Comparison of ENCODE assay signal across 11 mouse cellular contexts in the genomic region with DNA sequence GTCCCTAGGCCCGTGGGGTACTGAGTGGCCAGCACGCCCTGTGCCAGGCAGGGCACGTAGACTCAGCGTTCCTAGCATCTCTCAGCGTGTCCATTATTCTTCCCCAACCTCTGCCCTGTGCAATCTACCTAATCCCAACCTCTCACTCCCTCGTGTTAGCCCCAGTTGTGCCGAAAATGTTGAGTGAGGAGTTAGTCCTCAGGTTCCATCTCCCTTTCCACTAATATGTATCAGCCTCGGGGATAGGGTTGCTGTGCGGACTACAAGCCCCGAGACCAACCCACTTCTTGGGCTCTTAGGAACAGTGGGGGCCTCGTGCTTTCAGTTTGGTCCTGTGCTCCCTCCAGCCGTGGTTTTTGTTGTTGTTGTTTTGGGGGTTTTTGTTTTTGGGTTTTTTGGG.
DNase-seq lines count a peak whose midpoint lies in the region; ATAC-seq lines count a peak whose summit lies in the region.
"Had no signal": no experiment of that assay in that cellular context is flagged by ENCODE, and none has a peak within 500 bp of the region (broad histone marks: within the 10 kb centered on the region; RNA-seq: fewer than 3 reads in every experiment).

No protein-coding gene starts in this region.

- H3K4me3 ChIP-seq in hindbrain, embryonic 11.5 days (ENCODE audit: low read depth, low read length): no peak overlapping the region
- no peak overlapping the region for H3K4me3 ChIP-seq in hindbrain, embryonic 13.5 days
- peak overlapping the region; percentile 45; the same call in 1 of the 2 replicates for H3K4me3 ChIP-seq in midbrain, embryonic 10.5 days
- H3K4me3 ChIP-seq in midbrain, embryonic 16.5 days (ENCODE audit: low read depth, low read length): no peak overlapping the region
- H3K4me3 ChIP-seq in embryonic facial prominence, embryonic 14.5 days (ENCODE audit: low read depth, low read length): 0 out of 2 replicates have a peak overlapping the region, but pooled peaks have one; percentile 47
- no peak overlapping the region for H3K4me3 ChIP-seq in neural tube, embryonic 13.5 days

- H3K27ac ChIP-seq in hindbrain, embryonic 11.5 days (ENCODE audit: low read depth, low read length): no peak overlapping the region
- no peak overlapping the region for H3K27ac ChIP-seq in hindbrain, embryonic 13.5 days
- no peak overlapping the region for H3K27ac ChIP-seq in midbrain, embryonic 10.5 days (replicated peaks)
- no peak overlapping the region for H3K27ac ChIP-seq in midbrain, embryonic 16.5 days (ENCODE audit: low read length)
- no peak overlapping the region for H3K27ac ChIP-seq in embryonic facial prominence, embryonic 14.5 days (replicated peaks; ENCODE audit: low read depth, low read length)
- H3K27ac ChIP-seq in neural tube, embryonic 13.5 days (replicated peaks): no peak overlapping the region
- H3K27ac ChIP-seq: liver, embryonic 15.5 days had no signal

- no peak overlapping the region for H3K9ac ChIP-seq in hindbrain, embryonic 11.5 days (ENCODE audit: low read depth, low read length)
- H3K9ac ChIP-seq in hindbrain, embryonic 13.5 days: no peak overlapping the region
- H3K9ac ChIP-seq in midbrain, embryonic 16.5 days (ENCODE audit: low read depth, low read length): no peak overlapping the region
- no peak overlapping the region for H3K9ac ChIP-seq in embryonic facial prominence, embryonic 14.5 days (ENCODE audit: low read depth, low read length)
- H3K9ac ChIP-seq in neural tube, embryonic 13.5 days: no peak overlapping the region
- H3K9ac ChIP-seq: liver, embryonic 15.5 days had no signal

- no peak for ATAC-seq in hindbrain, embryonic 11.5 days (ENCODE audit: low FRiP score)
- ATAC-seq in hindbrain, embryonic 13.5 days (ENCODE audit: low FRiP score): no peak
- no peak for ATAC-seq in midbrain, embryonic 16.5 days
- ATAC-seq in embryonic facial prominence, embryonic 14.5 days (ENCODE audit: low read depth): no peak
- no peak for ATAC-seq in neural tube, embryonic 13.5 days (ENCODE audit: low read depth)

- WGBS in hindbrain, embryonic 11.5 days: under 1% methylated on average over 12 of the region's 12 CpGs
- WGBS in hindbrain, embryonic 13.5 days: 4% methylated on average over 12 of the region's 12 CpGs
- 2% methylated on average over 12 of the region's 12 CpGs for WGBS in midbrain, embryonic 10.5 days
- WGBS in midbrain, embryonic 16.5 days: 4% methylated on average over 12 of the region's 12 CpGs
- 8% methylated on average over 12 of the region's 12 CpGs for WGBS in embryonic facial prominence, embryonic 14.5 days
- 4% methylated on average over 12 of the region's 12 CpGs for WGBS in neural tube, embryonic 13.5 days

- DNase-seq in hindbrain, embryonic 11.5 days (ENCODE audit: low spot score): peak; percentile 55
- DNase-seq in midbrain, embryonic 10.5 days (ENCODE audit: low spot score): peak; percentile 51
- DNase-seq in embryonic facial prominence, embryonic 14.5 days (ENCODE audit: low spot score): no peak
- no peak for DNase-seq in spleen, postnatal 14 days (ENCODE audit: low spot score in 2 of 2)
- DNase-seq: adrenal gland, adult 8-10 months; cerebellum, adult 8-10 months; gastrocnemius, postnatal 14 days had no signal

- peaks cover 19% of the 10 kb centered on the region for H3K4me1 ChIP-seq in hindbrain, embryonic 11.5 days (replicated peaks; ENCODE audit: control insufficient read depth, insufficient read depth, low read length)
- peaks cover 43% of the 10 kb centered on the region for H3K4me1 ChIP-seq in hindbrain, embryonic 13.5 days (replicated peaks)
- H3K4me1 ChIP-seq in midbrain, embryonic 10.5 days: peaks cover 71% of the 10 kb centered on the region
- peaks cover 18% of the 10 kb centered on the region for H3K4me1 ChIP-seq in midbrain, embryonic 16.5 days (ENCODE audit: control insufficient read depth, insufficient read depth, low read length)
- H3K4me1 ChIP-seq in embryonic facial prominence, embryonic 14.5 days (ENCODE audit: control insufficient read depth, insufficient read depth, low read length): peaks cover 7% of the 10 kb centered on the region; the same call in 1 of the 2 replicates
- H3K4me1 ChIP-seq in neural tube, embryonic 13.5 days (replicated peaks): peaks cover 52% of the 10 kb centered on the region

- H3K36me3 ChIP-seq in hindbrain, embryonic 11.5 days (ENCODE audit: control insufficient read depth, insufficient read depth, low read length): no peaks in the 10 kb centered on the region
- H3K36me3 ChIP-seq in hindbrain, embryonic 13.5 days: no peaks in the 10 kb centered on the region
- no peaks in the 10 kb centered on the region for H3K36me3 ChIP-seq in midbrain, embryonic 10.5 days
- no peaks in the 10 kb centered on the region for H3K36me3 ChIP-seq in midbrain, embryonic 16.5 days (ENCODE audit: control insufficient read depth, insufficient read depth, low read length)
- no peaks in the 10 kb centered on the region for H3K36me3 ChIP-seq in embryonic facial prominence, embryonic 14.5 days (ENCODE audit: control insufficient read depth, insufficient read depth, low read length)
- no peaks in the 10 kb centered on the region for H3K36me3 ChIP-seq in neural tube, embryonic 13.5 days
- H3K36me3 ChIP-seq: liver, embryonic 15.5 days had no signal

- H3K9me3 ChIP-seq in hindbrain, embryonic 11.5 days (ENCODE audit: control insufficient read depth, low read length): no peaks in the 10 kb centered on the region
- H3K9me3 ChIP-seq in hindbrain, embryonic 13.5 days: no peaks in the 10 kb centered on the region
- no peaks in the 10 kb centered on the region for H3K9me3 ChIP-seq in midbrain, embryonic 10.5 days (replicated peaks)
- no peaks in the 10 kb centered on the region for H3K9me3 ChIP-seq in midbrain, embryonic 16.5 days (replicated peaks; ENCODE audit: control insufficient read depth, low read length, poor library complexity, severe bottlenecking)
- 0 out of 2 replicates have a peak, but pooled peaks cover 4% of the 10 kb centered on the region for H3K9me3 ChIP-seq in embryonic facial prominence, embryonic 14.5 days (ENCODE audit: control insufficient read depth, low read length)
- H3K9me3 ChIP-seq in neural tube, embryonic 13.5 days: no peaks in the 10 kb centered on the region
- H3K9me3 ChIP-seq: liver, embryonic 15.5 days had no signal

- H3K27me3 ChIP-seq in hindbrain, embryonic 11.5 days (ENCODE audit: control insufficient read depth, insufficient read depth, low read length): peaks cover 97% of the 10 kb centered on the region
- H3K27me3 ChIP-seq in hindbrain, embryonic 13.5 days: peaks cover 96% of the 10 kb centered on the region
- peaks cover 100% of the 10 kb centered on the region for H3K27me3 ChIP-seq in midbrain, embryonic 10.5 days (ENCODE audit: low read depth, poor library complexity, severe bottlenecking)
- peaks cover 68% of the 10 kb centered on the region for H3K27me3 ChIP-seq in midbrain, embryonic 16.5 days (ENCODE audit: control insufficient read depth, insufficient read depth, low read depth, low read length)
- H3K27me3 ChIP-seq in embryonic facial prominence, embryonic 14.5 days (replicated peaks; ENCODE audit: control insufficient read depth, insufficient read depth, low read length): peaks cover 99% of the 10 kb centered on the region
- peaks cover 98% of the 10 kb centered on the region for H3K27me3 ChIP-seq in neural tube, embryonic 13.5 days

- no peak overlapping the region for H3K4me2 ChIP-seq in hindbrain, embryonic 11.5 days (replicated peaks; ENCODE audit: low read depth, low read length)
- H3K4me2 ChIP-seq in hindbrain, embryonic 13.5 days: no peak overlapping the region
- H3K4me2 ChIP-seq in midbrain, embryonic 16.5 days (ENCODE audit: low read length): no peak overlapping the region
- H3K4me2 ChIP-seq in embryonic facial prominence, embryonic 14.5 days (ENCODE audit: low read depth, low read length): peak overlapping the region; percentile 51; the same call in 1 of the 2 replicates
- H3K4me2 ChIP-seq in neural tube, embryonic 13.5 days: peak overlapping the region; percentile 41; the same call in 1 of the 2 replicates

Comparison
In these comparisons a context has a peak if more than half of its experiments do, and no peak if none do; other contexts are left out.
1. H3K4me3 ChIP-seq: peak in midbrain, embryonic 10.5 days (single experiment) and embryonic facial prominence, embryonic 14.5 days (single experiment); none in hindbrain, embryonic 11.5 days (single experiment), hindbrain, embryonic 13.5 days (single experiment), midbrain, embryonic 16.5 days (single experiment) and neural tube, embryonic 13.5 days (single experiment).
2. DNase-seq: peak in hindbrain, embryonic 11.5 days (single experiment) and midbrain, embryonic 10.5 days (single experiment); none in embryonic facial prominence, embryonic 14.5 days (single experiment) and spleen, postnatal 14 days (0 of 2).
3. H3K4me2 ChIP-seq: peak in embryonic facial prominence, embryonic 14.5 days (single experiment) and neural tube, embryonic 13.5 days (single experiment); none in hindbrain, embryonic 11.5 days (single experiment), hindbrain, embryonic 13.5 days (single experiment) and midbrain, embryonic 16.5 days (single experiment).